Mouse (Mus musculus) heart, embryonic 14.5 days (tissue): ENCODE measurements around the gene Pcsk5. TPM values are rescaled to one million over a fixed set of nuclear protein-coding genes. Genes with fewer than 3 reads are reported as not detected.

Source experiments
- ATAC-seq: fragments of 200-750 bp; cut with Nextera tagmentation; 2 replicates; pipeline ENCODE4 v1.8.0; 2017; ENCODE audit warnings: low read depth, moderate TSS enrichment; ENCODE audit not compliant: insufficient number of reproducible peaks, insufficient read depth, low FRiP score
- H3K27ac ChIP-seq, 2 experiments: fragments of 200-500 bp in 1 of 2; fragments of 300-500 bp in 1 of 2; sonication (generic) in 1 of 2; replicated peaks in 1 of 2; 2 replicates each; pipeline ENCODE4 v1.5.1; 2012 to 2014; ENCODE audit warnings: low read depth in 2 of 2, low read length in 2 of 2, control low read depth in 1 of 2, mild to moderate bottlenecking in 1 of 2, mixed read lengths in 1 of 2; ENCODE audit not compliant: control insufficient read depth in 1 of 2, insufficient read depth in 1 of 2
- H3K27me3 ChIP-seq: fragments of 300-500 bp; sonication (generic); 2 replicates; pipeline ENCODE4 v1.6.1; 2014; ENCODE audit warnings: mild to moderate bottlenecking, low read length, control low read depth; ENCODE audit not compliant: control insufficient read depth, insufficient read depth
- H3K36me3 ChIP-seq: fragments of 300-500 bp; sonication (generic); 2 replicates; pipeline ENCODE4 v1.6.1; 2014; ENCODE audit warnings: mild to moderate bottlenecking, control low read depth, low read length, mixed read lengths; ENCODE audit not compliant: control insufficient read depth, insufficient read depth
- H3K4me1 ChIP-seq, 2 experiments: fragments of 200-500 bp in 1 of 2; fragments of 300-500 bp in 1 of 2; sonication (generic) in 1 of 2; 2 replicates each; pipeline ENCODE4 v1.6.1; 2012 to 2014; ENCODE audit warnings: low read length in 2 of 2, control low read depth in 1 of 2, mixed read lengths in 1 of 2; ENCODE audit not compliant: control insufficient read depth in 2 of 2, insufficient read depth in 2 of 2
- H3K4me2 ChIP-seq: fragments of 300-500 bp; sonication (generic); 2 replicates; pipeline ENCODE4 v1.6.1; 2014; ENCODE audit warnings: mild to moderate bottlenecking, low read length
- H3K4me3 ChIP-seq, 2 experiments: fragments of 200-500 bp in 1 of 2; fragments of 300-500 bp in 1 of 2; sonication (generic) in 1 of 2; 2 replicates each; pipeline ENCODE4 v1.5.1; 2012 to 2014; ENCODE audit warnings: low read length in 2 of 2, mild to moderate bottlenecking in 2 of 2, control low read depth in 1 of 2, low read depth in 1 of 2, moderate library complexity in 1 of 2; ENCODE audit not compliant: control insufficient read depth in 1 of 2, insufficient read depth in 1 of 2
- H3K9ac ChIP-seq: fragments of 300-500 bp; sonication (generic); 2 replicates; pipeline ENCODE4 v1.6.1; 2014; ENCODE audit warnings: mild to moderate bottlenecking, low read length
- H3K9me3 ChIP-seq: fragments of 300-500 bp; sonication (generic); 2 replicates; pipeline ENCODE4 v1.6.1; 2016; ENCODE audit warnings: low read length, control low read depth; ENCODE audit not compliant: control insufficient read depth
- WGBS: fragments of 180-500 bp; shearing (Covaris S2); extraction: QIAGEN DNeasy Blood & Tissue Kit; methylation state at CpG from one replicate; pipeline ENCODE4 v1.1.7; 2014; 5-methylcytosine and 5-hydroxymethylcytosine counted together
- polyA plus RNA-seq: library from polyadenylated mRNA; unstranded; fragments of >200 nt; fragmentation: Nextera tagmentation; extraction: Ambion mirVana; gene quantifications from 2 replicates; pipeline ENCODE4 v1.2.1, GENCODE M21; 2014

Gene Pcsk5
- polyA plus RNA-seq, 1 experiment from 2014 or later, result 14.7 TPM

DNA sequence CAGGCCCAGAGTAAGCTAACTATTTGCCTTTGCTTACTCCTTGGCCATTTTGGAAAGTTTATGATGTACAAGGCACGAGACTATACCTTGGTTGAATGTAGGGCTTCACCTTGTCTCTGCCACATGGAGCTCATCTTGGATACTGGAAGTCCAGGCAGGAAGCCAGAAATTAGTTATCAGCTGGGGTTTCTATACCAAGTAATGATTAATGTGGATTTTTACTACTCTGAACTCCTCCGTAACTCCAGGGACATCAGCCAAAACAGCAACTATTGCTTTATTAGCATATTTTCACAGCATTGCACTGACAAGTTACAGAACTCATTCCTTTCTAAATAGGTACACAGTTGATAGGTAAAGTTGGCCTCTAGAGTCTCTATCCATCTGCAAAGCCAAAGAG, 54.2 kb downstream of the Pcsk5 start:
- 62% methylated on average over 2 of the region's 2 CpGs for WGBS
- no peak for ATAC-seq
- 0 out of 4 replicates have a peak, but pooled peaks cover 0 to 6% of the 10 kb centered on the region in 2 experiments for H3K4me1 ChIP-seq

DNA sequence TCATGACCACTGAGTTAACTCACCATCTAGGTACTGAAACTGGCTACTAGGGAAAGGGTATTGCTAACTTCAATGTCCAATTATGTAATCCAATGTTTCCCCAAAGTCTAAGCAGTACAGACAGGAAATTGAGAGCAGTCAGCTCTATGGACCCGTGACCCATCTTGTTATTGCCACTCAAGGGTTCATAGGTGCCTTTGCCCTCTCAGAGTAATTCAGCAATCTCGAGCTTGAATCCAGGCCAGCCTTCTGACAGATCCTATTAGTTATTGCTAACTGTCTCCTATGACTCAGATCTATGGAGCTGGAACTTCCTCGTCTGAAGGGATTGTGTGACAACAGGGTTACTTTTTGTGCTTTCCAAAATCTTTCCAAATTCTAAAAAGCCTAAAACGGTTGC, 56.1 kb downstream of the Pcsk5 start:
- H3K4me1 ChIP-seq, result 0 out of 4 replicates have a peak, but pooled peaks cover 0 to 6% of the 10 kb centered on the region in 2 experiments
- 81% methylated on average over 4 of the region's 4 CpGs for WGBS
- H3K9ac ChIP-seq, result no peak overlapping the region
- H3K27me3 ChIP-seq, result no peaks in the 10 kb centered on the region
- H3K27ac ChIP-seq, result no peak overlapping the region
- H3K4me2 ChIP-seq, result no peak overlapping the region
- no peak overlapping the region for H3K4me3 ChIP-seq
- no peak for ATAC-seq
- H3K9me3 ChIP-seq, result no peaks in the 10 kb centered on the region
- H3K36me3 ChIP-seq, result no peaks in the 10 kb centered on the region

More for the DNA sequence above, 54.2 kb downstream of the Pcsk5 start:
- H3K27ac ChIP-seq, result no peak overlapping the region
- no peak overlapping the region for H3K4me3 ChIP-seq
- H3K4me2 ChIP-seq, result no peak overlapping the region
- H3K27me3 ChIP-seq, result no peaks in the 10 kb centered on the region
- no peaks in the 10 kb centered on the region for H3K9me3 ChIP-seq
- no peaks in the 10 kb centered on the region for H3K36me3 ChIP-seq
- no peak overlapping the region for H3K9ac ChIP-seq

DNA sequence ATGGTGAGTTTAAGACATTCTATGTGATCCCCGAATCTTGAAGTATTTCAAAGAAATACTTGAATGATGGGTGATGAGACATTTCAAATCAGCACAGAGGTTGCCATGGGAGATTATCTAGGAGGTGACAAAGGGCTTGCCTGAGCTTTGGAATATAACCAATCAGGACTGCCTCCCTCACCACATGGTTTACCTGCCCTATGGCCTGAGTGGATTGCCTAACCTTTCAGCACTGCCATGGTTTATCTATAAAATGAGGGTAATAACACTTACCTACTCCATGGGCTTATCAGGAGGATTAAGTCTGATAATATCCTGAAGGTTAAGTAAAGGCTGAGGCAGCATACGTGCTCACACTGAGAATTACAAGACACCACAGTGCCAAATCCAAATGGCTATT, 61.5 kb downstream of the Pcsk5 start:
- Histone ChIP-seq H3K4me2 (no peak overlapping the region), H3K27me3 (no peaks in the 10 kb centered on the region), H3K9me3 (no peaks in the 10 kb centered on the region), H3K9ac (no peak overlapping the region), H3K27ac (no peak overlapping the region), H3K4me3 (no peak overlapping the region), H3K4me1 (0 out of 4 replicates have a peak, but pooled peaks cover 0 to 4% of the 10 kb centered on the region in 2 experiments), H3K36me3 (no peaks in the 10 kb centered on the region)
- ATAC-seq, result no peak
- WGBS, result 45% methylated on average over 2 of the region's 2 CpGs

DNA sequence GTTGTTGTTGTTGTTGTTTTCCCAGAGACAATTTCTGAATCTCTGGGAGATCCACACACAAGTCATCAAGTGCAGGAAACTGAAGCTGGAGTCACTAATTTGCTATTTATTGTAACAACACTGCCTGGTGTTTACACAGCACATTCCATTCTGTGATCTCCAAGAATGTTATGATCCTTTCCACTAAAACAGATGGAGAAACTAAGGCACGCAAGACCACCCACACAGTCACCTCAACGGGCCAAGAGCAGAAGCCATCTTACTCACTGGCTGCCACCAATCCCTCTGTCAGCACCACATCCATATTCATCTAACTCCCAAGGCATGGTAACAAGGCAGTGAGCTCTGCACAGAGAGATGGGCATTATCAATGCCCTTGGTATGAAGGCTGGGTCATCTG, 62.3 kb downstream of the Pcsk5 start:
- Histone ChIP-seq H3K4me2 (no peak overlapping the region), H3K4me3 (no peak overlapping the region), H3K36me3 (no peaks in the 10 kb centered on the region), H3K9me3 (no peaks in the 10 kb centered on the region), H3K9ac (no peak overlapping the region), H3K27me3 (no peaks in the 10 kb centered on the region), H3K4me1 (0 out of 4 replicates have a peak, but pooled peaks cover 0 to 4% of the 10 kb centered on the region in 2 experiments), H3K27ac (no peak overlapping the region)
- no peak for ATAC-seq
- WGBS, result 68% methylated on average over 2 of the region's 2 CpGs

DNA sequence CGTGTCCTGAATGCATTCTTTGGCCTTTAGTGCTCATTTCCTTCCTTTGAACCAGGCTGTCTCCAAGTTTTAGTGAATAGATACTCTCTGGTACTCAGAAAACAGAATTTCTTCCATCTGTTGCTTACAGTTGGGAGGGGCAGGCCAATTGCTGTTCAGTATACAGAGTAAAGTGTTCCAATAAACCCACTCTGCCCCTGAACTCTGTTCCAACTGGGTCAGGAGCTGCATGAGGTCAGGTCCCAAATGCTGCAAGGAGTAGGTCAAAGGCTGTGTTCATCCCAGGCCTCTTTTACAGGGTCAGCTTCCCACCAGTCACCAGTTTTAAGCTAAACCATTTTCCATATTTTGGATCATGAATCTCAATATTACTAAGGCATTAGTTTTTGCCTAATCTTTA, 63.4 kb downstream of the Pcsk5 start:
- Histone ChIP-seq H3K27me3 (no peaks in the 10 kb centered on the region), H3K9me3 (no peaks in the 10 kb centered on the region), H3K27ac (no peak overlapping the region), H3K36me3 (no peaks in the 10 kb centered on the region), H3K4me3 (no peak overlapping the region), H3K4me2 (no peak overlapping the region), H3K4me1 (0 out of 4 replicates have a peak, but pooled peaks cover 0 to 4% of the 10 kb centered on the region in 2 experiments), H3K9ac (no peak overlapping the region)
- no peak for ATAC-seq
- 68% methylated on average over 1 of the region's 1 CpGs for WGBS

DNA sequence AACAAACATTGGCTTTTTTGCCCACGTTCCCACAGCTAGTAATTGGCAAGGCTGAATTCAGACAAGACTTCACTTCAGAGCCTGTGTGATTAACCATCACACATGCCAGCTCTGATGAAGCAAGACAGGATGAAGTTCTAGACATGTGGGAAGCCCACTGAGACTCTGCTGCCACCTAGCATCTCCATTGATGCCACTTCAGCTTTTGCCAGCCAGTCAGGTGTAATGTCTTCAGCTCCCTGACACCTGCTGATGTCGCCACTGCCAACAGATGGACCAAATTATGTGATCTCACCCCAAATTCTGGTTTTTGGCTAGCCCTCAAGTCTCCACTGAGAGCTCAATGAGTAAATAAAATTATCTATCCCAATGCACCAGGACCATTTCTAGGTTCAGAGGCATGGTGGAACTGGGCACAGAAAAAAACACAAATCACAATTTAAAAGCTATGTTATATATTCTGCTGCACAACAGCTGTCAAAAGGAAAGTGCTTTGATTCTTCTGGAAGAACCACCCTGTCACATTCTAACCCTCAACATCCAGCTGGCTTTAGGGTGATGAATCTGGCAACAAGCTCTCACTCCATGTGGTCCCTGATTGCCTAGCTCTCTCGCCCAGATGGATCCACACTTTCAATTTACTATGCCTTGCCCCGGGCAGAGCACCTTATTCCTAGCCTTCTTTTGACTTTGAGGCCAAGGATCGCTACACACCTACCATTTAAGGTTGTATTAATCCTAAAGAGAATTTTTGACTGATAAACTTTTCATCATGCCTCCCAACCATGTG, 67.6 kb downstream of the Pcsk5 start:
- ATAC-seq, result no peak
- Histone ChIP-seq H3K4me3 (no peak overlapping the region), H3K36me3 (no peaks in the 10 kb centered on the region), H3K9me3 (no peaks in the 10 kb centered on the region), H3K27ac (no peak overlapping the region), H3K4me2 (no peak overlapping the region), H3K27me3 (no peaks in the 10 kb centered on the region), H3K4me1 (no peaks in the 10 kb centered on the region), H3K9ac (no peak overlapping the region)
- WGBS, result 76% methylated on average over 5 of the region's 5 CpGs

DNA sequence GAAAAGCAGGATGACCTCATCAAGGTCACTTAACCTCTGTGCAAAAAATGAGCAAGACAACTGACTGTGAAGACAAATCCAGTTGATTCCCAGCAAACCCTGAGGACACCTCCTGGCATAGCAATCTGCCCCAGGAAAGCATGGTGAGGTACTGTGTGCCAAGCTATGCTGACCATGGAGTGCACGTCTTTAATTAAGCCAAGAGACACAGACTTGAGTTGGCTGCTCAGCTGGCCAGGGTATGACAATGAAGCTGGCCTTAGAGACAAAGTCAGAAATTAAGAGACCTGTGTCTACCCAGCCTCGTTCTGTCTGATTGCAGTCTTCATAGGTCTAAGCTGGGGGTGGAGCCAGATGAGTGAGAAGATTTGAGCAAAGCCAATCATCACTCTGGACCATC, 72.4 kb downstream of the Pcsk5 start:
- ATAC-seq, result no peak
- H3K4me3 ChIP-seq, result no peak overlapping the region
- 82% methylated on average over 2 of the region's 2 CpGs for WGBS
- no peak overlapping the region for H3K9ac ChIP-seq
- H3K4me1 ChIP-seq, result no peaks in the 10 kb centered on the region
- H3K27ac ChIP-seq, result no peak overlapping the region
- no peaks in the 10 kb centered on the region for H3K36me3 ChIP-seq
- no peaks in the 10 kb centered on the region for H3K9me3 ChIP-seq
- no peak overlapping the region for H3K4me2 ChIP-seq
- H3K27me3 ChIP-seq, result no peaks in the 10 kb centered on the region

DNA sequence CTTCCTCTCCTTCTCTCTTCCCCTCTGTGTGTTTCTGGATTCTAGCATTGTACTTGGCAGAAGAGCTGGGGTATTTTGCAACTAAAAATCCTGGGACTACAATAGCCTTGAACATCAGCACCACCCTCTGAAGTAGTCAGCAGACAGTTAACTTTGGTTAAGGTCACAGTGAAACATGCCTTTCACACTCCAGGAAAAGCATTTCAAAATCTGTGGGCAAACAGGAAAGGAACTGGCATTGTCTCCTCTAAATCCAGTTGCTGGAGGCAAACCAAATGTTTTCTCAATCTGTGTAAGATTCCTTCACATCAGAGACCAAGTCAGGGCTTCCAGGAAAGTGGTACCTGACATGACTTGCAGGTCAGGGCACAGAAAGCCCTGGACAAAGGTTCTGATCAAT, 74.7 kb downstream of the Pcsk5 start:
- no peak for ATAC-seq
- Histone ChIP-seq H3K27me3 (no peaks in the 10 kb centered on the region), H3K9ac (no peak overlapping the region), H3K27ac (no peak overlapping the region), H3K4me3 (no peak overlapping the region), H3K4me2 (no peak overlapping the region), H3K9me3 (no peaks in the 10 kb centered on the region), H3K36me3 (no peaks in the 10 kb centered on the region), H3K4me1 (no peaks in the 10 kb centered on the region)
